Mouse (Mus musculus) liver, adult (tissue): Measurements from ENCODE around the gene Lrrc43.

ENCODE experiments used
- GATA4 ChIP-seq: IDR thresholded peaks from 2 replicates; pipeline ENCODE4 v1.6.1; 2014; ENCODE audit warnings: mild to moderate bottlenecking, low read length; ENCODE audit not compliant: insufficient replicate concordance

The Lrrc43 gene

DNA sequence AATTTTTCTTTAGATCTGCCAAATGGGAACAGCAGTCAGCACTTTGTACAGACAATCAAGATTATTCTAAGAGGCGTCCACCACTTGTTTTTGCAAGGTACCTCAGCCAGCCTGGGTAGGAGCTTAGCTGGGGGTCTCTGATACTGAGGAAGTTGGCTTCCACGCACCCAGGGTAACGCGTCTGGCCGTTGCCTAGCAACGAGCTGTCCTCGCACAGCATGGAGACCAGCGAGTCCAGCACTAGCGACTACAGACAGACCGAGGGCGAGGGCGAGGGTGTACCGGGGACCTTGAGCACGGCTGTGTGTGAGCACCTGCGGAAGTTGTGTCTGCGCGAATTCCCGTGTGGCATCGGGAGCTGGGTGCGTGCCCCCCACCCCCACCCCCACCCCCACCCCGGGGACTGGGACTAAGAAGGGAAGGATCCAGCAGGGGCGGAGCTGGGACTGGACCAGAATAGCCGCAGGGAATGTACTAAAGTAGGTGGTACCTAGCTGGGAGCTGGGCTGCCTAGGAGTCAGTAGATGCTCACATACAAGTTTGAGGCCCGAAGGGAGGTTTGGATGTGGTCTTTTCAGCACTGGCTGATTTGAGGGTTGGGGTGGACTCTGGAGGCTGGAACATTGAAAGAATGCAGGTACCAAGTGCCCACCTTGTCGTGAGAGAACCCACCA lies at the start of gene Lrrc43, which contains the start of gene Il31:
Lrrc43 (plus strand) TSS at position 194 of the 674 bp plus-strand sequence.
Il31 (minus strand) TSS at position 378 of the 674 bp plus-strand sequence.
- no peak for TF ChIP-seq GATA4

DNA sequence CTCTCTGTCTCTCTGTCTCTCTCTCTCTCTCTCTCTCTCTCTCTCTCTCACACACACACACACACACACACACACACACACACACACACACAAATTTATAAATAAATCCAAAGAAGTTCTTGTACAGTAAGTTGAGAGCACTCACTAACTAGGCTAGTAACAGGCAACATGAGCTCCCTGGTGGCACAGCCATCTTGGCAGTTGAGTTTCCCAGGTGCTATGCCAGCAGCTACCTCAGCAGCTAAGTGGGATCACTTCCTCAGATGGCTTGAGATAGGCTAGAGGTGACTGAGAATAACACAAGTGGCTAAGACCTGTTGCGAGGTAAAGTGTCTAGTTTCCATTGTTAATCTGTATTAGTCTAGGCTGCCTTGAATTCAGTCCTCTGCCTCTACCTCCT lies 49.8 kb upstream of the Lrrc43 start:
- no peak for TF ChIP-seq GATA4

DNA sequence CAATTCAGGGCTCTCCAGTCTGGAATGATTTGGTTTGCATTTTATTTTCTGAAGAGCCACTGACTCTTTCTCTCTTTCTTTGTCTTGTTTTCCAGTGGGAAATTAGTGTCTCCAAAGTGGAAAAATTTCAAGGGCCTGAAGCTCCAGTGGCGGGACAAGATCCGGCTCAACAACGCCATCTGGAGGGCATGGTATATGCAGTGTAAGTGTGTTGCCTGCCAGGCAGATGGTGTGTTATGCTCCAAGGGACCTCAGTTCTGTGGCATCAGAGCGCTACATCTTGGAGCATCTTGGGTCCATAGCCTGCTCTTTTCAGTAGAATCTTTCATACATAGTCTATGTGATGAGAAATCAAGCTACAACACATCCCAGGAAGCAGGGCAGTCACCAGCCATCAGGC lies 49.2 kb upstream of the Lrrc43 start:
- no peak for TF ChIP-seq GATA4

DNA sequence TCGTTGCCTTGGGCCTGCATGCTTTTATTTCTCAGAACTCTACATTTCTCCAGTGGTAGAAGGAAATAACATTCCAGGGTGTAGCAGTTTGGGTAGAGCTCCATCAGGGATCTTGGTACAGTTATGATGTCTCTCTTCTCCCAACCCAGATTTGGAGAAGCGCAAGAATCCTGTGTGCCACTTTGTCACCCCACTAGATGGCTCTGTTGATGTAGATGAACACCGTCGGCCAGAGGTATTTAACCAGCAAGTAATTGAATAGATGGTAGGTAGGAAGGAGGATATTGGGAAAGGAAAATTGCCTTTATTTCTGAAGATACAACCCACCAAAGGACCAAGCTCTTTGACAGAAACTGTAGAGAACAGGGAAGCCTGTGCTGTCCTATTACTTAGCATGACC lies 48.4 kb upstream of the Lrrc43 start:
- TF ChIP-seq GATA4: no peak

DNA sequence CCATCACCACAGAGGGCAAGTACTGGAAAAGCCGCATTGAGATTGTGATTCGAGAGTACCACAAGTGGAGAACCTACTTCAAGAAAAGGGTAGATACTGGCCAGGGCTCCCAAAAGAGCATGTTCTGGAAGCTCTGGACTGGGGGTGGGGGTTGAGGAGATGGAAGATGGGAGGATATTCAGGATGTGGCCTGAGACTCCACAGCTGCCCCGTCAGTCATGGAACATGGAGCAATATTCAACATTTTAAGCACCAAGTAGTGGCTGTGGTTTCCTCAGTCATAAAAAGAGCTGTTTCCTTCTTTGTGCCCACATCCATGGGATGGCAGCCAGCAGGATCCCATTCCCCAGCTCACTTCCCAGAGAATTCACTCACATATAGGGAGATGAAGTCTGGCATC lies 46.8 kb upstream of the Lrrc43 start:
- TF ChIP-seq GATA4: no peak

DNA sequence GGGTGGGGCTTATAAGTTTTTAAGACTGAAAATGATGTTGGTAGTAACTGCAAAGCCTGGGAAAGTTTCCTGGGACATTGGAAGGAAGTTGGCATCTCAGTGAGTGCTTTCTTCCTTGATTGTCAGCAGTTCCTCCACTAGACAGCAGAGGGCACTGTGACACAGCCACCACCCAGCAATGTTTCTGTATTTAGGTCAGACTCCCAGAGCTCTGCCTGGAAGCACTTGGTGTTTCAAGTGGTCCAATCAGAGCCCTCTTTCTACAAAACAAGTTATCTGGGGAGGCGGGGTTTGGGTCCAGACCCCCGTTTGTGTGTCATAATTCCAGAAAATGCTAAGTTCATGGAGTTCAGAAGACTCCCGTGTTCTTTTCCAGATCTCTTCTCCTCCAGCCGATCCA lies 45.0 kb upstream of the Lrrc43 start:
- TF ChIP-seq GATA4: no peak

DNA sequence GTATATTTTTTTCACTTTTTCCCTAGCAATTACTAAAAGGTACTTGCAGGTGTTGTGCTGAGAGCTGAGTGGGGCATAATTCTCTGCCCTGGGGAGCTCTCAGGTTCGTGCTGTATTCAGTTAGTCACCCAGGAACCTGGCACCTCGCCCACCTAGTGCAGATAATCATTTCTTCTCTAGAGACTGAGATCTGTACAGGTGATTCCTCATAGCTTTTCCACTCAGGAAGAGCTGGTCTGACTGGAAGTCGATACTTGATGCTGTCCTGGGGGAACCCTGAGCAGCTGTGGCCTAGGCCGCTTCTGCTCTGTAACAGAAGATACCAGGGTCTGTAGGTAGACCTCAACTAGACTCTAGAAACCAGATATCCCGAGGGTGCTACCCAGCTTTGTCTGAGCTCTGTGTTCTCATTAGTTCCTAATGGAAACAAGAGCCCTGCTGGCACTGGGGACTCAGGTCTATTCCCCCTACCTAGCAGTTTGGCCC lies 44.2 kb upstream of the Lrrc43 start:
- TF ChIP-seq GATA4: no peak

DNA sequence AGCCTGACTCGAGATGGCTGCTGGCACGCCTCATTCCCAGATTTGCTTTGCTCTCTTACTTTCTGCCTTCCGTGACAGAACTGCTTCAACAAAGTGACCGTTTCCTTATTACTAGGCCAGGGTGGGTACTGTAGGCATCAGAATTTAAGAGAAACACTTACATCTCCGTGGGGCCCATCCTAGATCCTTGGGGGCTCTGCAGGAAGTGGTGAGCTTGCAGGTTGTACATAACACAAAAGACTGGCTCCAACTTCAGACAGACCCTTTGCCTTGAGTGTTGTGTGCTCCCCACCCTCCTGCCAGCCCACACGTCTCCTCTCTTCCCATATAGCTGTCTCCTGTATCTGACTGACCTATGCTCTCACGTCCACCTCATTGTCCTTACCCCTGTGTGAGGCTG lies 37.2 kb upstream of the Lrrc43 start:
- TF ChIP-seq GATA4: no peak

DNA sequence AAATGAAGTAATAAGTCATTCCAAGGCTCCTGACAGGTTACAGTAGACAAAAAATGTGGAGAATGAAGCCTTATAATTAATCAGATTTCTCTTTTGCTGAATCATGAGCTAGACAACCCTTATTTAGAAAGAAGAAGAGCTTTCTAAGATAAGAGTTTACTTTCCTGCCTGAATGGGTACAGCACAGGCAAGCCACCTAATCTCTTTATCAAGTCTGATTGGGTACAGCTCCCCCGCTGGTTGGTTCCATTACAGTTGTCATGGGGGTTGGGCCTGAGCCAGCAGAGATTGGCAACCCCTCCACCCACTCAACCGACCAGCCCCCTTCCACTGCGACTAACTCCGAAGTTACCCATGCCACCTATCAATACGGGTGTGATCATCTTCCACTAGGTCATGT lies 27.7 kb upstream of the Lrrc43 start:
- TF ChIP-seq GATA4: no peak

DNA sequence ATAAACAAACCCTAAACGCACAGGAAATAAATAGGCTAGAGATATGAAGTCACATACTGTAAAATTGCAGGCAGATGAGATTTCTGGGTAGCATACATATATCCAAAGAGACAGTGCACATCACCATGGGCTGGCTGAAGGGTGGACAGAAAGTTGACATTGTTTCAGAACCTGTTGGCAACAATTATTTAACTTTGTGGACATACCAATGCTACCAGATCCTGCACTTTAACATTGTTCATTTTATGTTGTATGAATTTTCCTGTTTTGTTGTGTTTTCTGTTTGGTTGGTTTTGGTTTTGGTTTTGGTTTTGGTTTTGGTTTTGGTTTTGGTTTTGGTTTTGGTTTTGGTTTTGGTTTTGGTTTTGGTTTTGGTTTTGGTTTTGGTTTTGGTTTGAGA lies 24.5 kb upstream of the Lrrc43 start:
- no peak for TF ChIP-seq GATA4

DNA sequence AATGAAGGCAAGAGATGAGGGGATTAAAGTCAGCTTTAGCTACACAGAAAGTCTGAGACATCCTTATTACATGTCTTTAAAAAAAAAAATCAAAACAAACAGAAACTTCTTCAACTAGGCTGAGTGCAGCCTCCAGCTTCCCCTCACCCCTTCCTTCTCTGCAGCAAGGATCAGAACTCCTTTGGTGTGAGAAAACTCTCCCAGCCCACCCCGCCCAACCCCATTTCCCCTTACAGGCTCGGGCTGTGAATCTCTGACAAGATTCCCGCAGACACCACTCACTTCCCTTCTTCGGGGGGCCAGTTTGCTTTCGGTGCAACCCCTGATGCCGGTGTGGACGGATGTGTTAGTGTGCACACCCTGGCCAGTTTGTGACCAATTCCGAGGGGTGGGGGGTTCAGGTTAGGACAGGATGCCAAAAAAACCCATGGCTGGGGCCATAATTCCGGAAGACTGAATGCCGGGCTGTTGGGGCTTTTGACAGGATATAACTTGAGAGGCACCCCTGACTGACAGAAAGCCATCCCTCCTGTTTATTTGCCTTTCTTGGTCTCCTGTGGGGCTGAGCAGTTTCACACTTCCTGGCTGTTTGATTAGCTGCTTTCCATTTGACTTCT lies 18.2 kb upstream of the Lrrc43 start:
- TF ChIP-seq GATA4: no peak

DNA sequence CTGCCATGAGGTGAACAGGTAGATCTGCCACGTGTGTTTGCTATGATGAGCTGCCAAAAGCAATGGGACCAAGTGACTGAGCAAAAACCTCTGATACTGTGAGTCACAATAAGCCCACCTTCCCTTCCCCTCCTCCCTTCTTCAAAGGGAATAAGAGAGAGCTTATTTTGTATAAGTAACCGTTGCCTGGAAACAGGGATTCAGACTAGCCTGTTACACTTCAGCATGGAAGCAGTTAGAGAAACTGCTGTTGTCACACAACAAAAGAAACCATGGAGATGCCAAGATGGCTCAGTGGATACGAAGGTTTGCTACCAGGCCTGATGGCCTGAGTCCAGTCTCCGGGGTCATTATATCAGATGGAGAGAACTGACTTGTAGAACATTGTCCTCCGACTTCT lies 15.3 kb upstream of the Lrrc43 start:
- TF ChIP-seq GATA4: no peak

DNA sequence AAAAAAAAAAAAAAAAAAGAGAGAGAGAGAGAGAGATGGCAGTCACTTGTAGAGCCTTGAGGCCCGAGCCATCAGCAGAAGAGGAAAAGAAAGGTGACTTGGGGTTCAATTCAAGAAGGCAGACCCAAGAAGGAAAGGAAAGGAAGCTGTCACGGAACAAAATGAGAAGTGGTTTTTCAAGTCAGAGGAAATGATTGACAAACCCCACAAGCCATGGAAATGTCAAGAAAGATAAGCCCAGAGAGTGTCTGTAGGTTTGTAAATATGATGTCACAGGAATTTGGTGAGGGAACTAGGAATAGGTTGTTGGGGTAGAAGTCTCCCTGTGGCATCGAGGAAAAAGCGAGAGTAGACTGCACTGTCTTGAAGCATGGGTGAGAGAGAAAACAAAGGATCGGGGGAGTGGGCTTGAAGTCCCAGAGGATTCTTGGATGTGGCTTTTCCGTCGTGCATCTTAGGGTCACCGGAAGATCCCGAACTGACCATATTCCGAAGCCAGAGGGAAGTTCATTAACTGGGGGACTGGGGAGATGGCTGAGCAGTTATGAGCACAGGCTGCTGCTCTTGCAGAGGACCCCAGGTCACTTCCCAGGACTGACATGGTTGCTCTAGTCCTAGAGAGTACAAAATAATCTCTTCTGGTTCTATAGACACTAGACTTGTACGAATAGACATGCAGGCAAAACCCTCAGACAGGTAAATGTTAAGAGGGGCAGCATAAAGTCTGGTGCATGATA lies 1.3 kb upstream of the Lrrc43 start:
- no peak for TF ChIP-seq GATA4

DNA sequence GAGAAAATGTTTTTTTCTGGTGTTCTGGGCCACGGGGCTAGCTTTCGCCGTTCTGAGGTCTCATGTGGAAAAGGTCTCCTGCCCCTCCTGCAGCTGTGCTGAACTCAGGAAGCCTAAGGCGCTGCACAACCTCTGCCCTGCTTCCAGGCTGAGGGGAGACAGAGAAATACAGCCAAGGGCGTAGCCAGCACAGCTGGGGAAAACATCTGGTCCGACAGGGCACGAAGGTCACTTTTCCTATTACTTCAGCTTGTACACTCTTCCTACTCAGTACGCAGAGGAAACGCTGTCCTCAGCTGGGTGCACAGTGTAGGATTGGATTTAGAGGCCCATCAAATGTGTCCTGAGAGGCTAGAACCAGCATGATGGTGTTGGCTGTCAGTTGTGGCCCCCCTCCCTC lies 830 bp downstream of the Lrrc43 start:
- no peak for TF ChIP-seq GATA4

DNA sequence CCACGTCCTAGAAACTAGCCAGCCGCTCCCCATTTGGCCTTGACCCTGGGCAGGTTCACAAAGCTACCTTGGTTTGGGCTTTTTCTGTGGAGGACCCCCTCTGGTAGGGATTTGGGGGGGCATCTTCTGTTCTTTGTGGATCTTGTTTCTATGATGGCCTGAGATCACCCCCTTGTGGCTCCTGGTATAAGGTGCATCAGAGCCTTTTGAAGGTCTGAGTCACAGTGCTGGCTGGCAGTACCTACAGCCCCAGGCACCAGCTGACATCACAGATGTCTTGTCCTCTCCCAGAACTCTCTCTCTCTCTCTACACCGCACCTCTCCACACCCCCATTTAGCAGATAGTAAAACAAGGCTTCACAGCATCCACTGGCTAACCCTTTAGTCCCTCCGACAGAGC lies 10.6 kb downstream of the Lrrc43 start:
- no peak for TF ChIP-seq GATA4

DNA sequence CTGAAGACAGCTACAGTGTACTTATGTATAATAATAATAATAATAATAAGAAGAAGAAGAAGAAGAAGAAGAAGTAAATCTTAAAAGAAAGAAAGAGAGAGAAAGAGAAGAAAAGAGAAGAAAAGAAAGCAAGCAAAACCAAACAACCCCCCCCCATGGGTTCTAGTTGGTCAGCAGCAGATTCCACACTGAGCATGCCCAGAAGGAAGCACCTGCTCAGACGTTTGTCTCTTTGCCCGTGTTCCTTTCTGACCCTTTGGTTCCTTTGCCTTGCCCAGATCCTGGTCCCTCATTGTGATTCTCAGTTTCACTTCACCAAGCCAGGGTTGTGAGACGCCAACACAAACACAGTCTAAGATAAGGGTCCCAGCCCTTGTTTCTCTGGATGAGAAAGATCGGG lies 12.9 kb downstream of the Lrrc43 start:
- no peak for TF ChIP-seq GATA4
